Mouse (Mus musculus) heart, postnatal 25 days (tissue): ENCODE data around the gene Nova1. TPM values are rescaled to one million over a fixed set of nuclear protein-coding genes. Genes with fewer than 3 reads are reported as not detected.

Experiments
- DNase-seq: peaks from one replicate; pipeline ENCODE4 v3.0.0; 2022; ENCODE audit warnings: low spot score
- intact Hi-C: fragments of 180-260 bp; cut with DNase I; formaldehyde crosslinking; loops from one replicate; pipeline ENCODE4 v1.15.1; 2025
- total RNA-seq, 2 experiments: library from RNA; stranded (reverse); gene quantifications; 2 replicates each; pipeline ENCODE4 v1.2.3; 2021

Gene Nova1
- total RNA-seq, 2 experiments from 2014 or later = 2.2 to 3.1 TPM

DNA sequence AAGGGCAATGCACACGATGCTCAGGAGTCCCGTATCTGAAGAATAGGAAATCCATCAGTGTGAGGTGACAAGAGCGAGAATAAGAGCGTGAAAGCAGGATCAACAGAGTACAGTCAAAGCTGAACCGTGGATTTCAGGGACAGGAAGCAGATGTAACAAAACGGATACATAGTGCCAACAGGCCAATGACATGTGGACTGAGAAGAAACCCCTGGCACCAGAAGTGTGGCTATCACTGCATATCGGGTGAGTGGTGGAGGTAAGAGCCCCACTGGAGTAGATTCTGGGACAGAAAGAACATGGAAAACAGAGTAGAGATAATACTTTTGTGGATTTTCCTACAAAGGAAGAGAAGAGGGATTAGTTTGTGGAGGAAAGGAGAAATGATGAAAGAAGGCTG lies 109.3 kb downstream of the Nova1 start:
- no peak for DNase-seq
- intact Hi-C loops = no loop called here

DNA sequence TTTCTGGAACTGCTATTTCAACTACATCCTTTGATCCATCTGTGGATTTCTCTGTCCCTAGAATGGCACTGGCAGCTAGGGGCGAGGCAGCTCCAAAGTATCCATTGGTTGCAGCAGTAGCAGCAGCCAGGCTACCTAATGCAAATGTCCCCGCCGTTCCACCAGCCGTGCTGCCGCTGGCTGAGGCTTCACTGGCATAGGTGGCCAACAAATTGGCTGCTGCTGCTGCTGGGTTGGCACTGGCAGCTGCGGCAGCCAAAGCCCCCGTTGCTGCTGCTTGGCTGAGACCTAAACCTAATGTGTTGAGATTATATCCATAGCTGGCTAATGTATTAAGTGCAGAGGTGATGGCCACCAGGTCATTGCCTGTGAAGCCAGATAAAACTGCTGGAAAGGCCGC lies 118.5 kb downstream of the Nova1 start:
- no peak for DNase-seq
- intact Hi-C loops = no loop called here

DNA sequence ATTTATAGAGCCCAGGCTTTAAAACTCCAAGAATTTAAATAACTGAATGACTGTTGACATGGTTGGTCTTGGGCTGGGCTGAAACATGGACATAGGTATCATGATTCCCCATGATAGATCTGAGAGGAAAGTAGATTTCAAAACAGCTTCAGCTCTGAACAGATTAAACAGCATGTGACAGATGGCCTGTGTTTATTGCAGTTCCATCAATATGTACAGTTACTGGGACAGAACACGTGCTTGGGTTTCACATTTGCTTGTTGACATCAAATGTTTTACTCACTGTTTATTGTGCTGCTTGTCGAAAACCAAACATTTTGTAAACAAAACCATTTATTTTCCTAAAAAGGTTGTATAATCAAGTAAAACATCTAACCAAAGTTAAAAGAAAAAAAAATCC lies 142.4 kb downstream of the Nova1 start:
- intact Hi-C loops = no loop called here

DNA sequence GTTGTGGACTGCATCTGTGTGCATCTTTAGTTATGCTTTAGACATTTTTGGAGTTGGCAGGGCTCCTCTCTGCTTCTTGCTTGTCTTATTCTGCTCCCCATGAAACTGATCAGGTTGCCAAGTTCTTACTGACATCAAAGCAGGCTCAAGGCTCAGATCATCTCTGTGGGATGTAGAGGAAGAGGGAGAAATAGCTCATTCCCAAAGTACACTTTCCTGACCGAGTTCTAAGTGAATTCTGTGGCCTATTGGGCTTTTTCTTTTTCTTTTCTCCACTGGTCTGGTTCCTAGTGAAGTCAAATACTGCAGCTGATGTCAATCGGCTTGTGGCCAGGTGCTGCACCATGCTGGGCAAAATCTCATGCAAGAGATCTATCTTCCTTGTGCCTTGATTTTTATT lies 152.0 kb downstream of the Nova1 start:
- intact Hi-C loops = no loop called here
- DNase-seq = no peak

More for the DNA sequence above, 142.4 kb downstream of the Nova1 start:
- no peak for DNase-seq

DNA sequence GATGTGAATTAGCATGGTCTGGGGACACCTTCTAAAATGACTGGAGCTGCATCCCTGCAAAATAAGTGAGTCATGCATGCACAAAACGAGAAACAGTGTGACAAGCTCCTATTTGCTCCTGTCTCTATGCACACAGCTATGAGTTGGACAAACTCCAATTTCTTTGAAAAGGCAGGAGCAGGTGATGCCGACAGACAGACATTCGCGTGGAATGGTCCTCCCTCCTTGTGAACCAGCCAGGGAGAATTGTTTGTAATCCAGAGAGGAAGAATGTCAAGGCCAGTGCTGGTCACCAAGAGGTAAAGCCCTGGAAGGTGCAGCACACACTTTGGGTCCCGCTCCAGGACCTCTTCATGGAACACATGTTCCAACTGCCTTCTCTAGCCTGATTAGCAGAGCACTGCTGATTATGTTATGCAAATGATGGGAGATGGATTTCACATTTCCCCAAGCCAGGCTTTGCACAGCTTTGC lies 172.6 kb downstream of the Nova1 start:
- no peak for DNase-seq
- intact Hi-C loops = no loop called here

DNA sequence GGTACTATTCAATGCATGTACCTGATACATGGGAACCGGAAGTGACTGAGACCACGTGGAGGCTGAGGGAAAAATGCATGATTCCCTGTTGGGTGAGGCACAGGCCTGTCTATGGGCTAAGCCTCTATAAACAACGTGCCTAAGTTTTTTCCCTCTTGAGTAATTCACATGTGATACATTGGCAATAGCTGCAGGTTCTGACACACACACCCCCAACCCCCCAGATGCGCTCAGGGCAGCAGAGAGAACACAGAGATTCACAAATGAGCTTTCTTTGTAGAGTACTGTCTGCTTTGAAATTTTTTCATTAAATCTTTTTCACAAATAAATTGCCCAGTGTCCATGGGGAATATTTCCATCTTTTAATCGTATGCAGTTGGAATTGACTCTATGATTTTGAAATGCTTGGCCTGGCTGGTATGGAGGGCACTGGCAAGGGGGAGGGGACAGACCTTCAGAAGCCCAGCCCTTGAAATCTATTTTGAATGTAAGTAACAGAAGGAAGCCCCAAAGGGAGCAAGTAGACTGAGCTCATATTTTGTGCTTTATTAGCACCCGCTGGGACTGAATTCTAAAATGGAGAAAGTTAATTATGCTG lies 173.3 kb downstream of the Nova1 start:
- intact Hi-C loops = no loop called here
- no peak for DNase-seq
